Mouse (Mus musculus): ENCODE data around the gene Rbp2. TPM values are rescaled to one million over a fixed set of nuclear protein-coding genes. Genes with fewer than 3 reads are reported as not detected.

Rbp2 gene
- not detected for total RNA-seq (2022)

- no peak for DNase-seq
Measured at GRCm38 (mm10) chr9:98485815-98486214, at the start of gene Rbp2. Rbp2 (plus strand) TSS chr9:98486115.

GRCm38 (mm10) chr9:98437819-98438218, 48.1 kb upstream of the Rbp2 start:
- no peak for DNase-seq

GRCm38 (mm10) chr9:98439091-98439490, 46.8 kb upstream of the Rbp2 start:
- no peak for DNase-seq

GRCm38 (mm10) chr9:98442638-98443037, 43.3 kb upstream of the Rbp2 start:
- no peak for DNase-seq

- DNase-seq: no peak
Measured at GRCm38 (mm10) chr9:98445359-98446149, 40.4 kb upstream of the Rbp2 start.

GRCm38 (mm10) chr9:98450976-98451375, 34.9 kb upstream of the Rbp2 start:
- no peak for DNase-seq

GRCm38 (mm10) chr9:98466709-98467108, 19.2 kb upstream of the Rbp2 start:
- no peak for DNase-seq

- no peak for DNase-seq
Measured at GRCm38 (mm10) chr9:98480172-98480749, 5.7 kb upstream of the Rbp2 start.

- DNase-seq: no peak
Measured at GRCm38 (mm10) chr9:98482256-98482655, 3.7 kb upstream of the Rbp2 start.

- no peak for DNase-seq
Measured at GRCm38 (mm10) chr9:98485020-98485419, 895 bp upstream of the Rbp2 start.

- DNase-seq: no peak
Measured at GRCm38 (mm10) chr9:98487273-98487672, 1.4 kb downstream of the Rbp2 start.

- no peak for DNase-seq
Measured at GRCm38 (mm10) chr9:98489532-98489931, 3.6 kb downstream of the Rbp2 start.

GRCm38 (mm10) chr9:98490128-98490527, 4.2 kb downstream of the Rbp2 start:
- no peak for DNase-seq

GRCm38 (mm10) chr9:98491071-98491470, 5.2 kb downstream of the Rbp2 start:
- DNase-seq: no peak

GRCm38 (mm10) chr9:98492212-98492611, 6.3 kb downstream of the Rbp2 start:
- DNase-seq: no peak

- no peak for DNase-seq
Measured at GRCm38 (mm10) chr9:98492821-98493220, 6.9 kb downstream of the Rbp2 start.

- DNase-seq: peak; percentile 15
Measured at GRCm38 (mm10) chr9:98497157-98497556, 11.2 kb downstream of the Rbp2 start.

GRCm38 (mm10) chr9:98497990-98498389, 12.1 kb downstream of the Rbp2 start:
- DNase-seq: peak; percentile 3

GRCm38 (mm10) chr9:98498717-98499268, 12.9 kb downstream of the Rbp2 start:
- DNase-seq: no peak

GRCm38 (mm10) chr9:98499601-98500000, 13.7 kb downstream of the Rbp2 start:
- DNase-seq: no peak

GRCm38 (mm10) chr9:98507480-98507879, 21.6 kb downstream of the Rbp2 start:
- DNase-seq: no peak

- no peak for DNase-seq
Measured at GRCm38 (mm10) chr9:98510363-98511055, 24.6 kb downstream of the Rbp2 start.

GRCm38 (mm10) chr9:98523872-98524271, 38.0 kb downstream of the Rbp2 start:
- DNase-seq: no peak

All from adrenal gland, adult 8-10 months (tissue).